Mouse (Mus musculus) G1E (cell line): ENCODE results near the gene Gm11237. TPM values are rescaled to one million over a fixed set of nuclear protein-coding genes. Genes with fewer than 3 reads are reported as not detected.
"Not testable (repeated sequence)": the region's sequence is repeated elsewhere in the genome, so short reads cannot be mapped to it uniquely, and the experiment has no call there.

Source experiments
- ATAC-seq: 2 replicates; pipeline ENCODE4 v1.8.0; 2016; ENCODE audit warnings: mild to moderate bottlenecking; ENCODE audit not compliant: insufficient number of reproducible peaks, poor library complexity, low FRiP score, severe bottlenecking; ENCODE audit errors: extremely low read depth
- DNase-seq: peaks from one replicate; pipeline ENCODE4 v3.0.0; 2012; ENCODE audit warnings: low spot score
- H3K27me3 ChIP-seq: 2 replicates; pipeline ENCODE4 v1.6.1; 2012; ENCODE audit warnings: mild to moderate bottlenecking, low read length, inconsistent platforms; ENCODE audit not compliant: insufficient read depth
- H3K36me3 ChIP-seq: replicated peaks from 2 replicates; pipeline ENCODE3; 2012; ENCODE audit warnings: mild to moderate bottlenecking, inconsistent platforms
- H3K4me1 ChIP-seq: 2 replicates; pipeline ENCODE4 v1.6.1; 2012; ENCODE audit warnings: low read depth, low read length, inconsistent platforms, mixed read lengths; ENCODE audit not compliant: insufficient read depth
- H3K4me3 ChIP-seq: 2 replicates; pipeline ENCODE4 v1.5.1; 2012; ENCODE audit warnings: low read depth, mild to moderate bottlenecking, inconsistent platforms, low read length, moderate library complexity, mixed read lengths
- H3K9me3 ChIP-seq: replicated peaks from 2 replicates; pipeline ENCODE4 v1.6.1; 2012; ENCODE audit warnings: inconsistent platforms
- CTCF ChIP-seq: IDR thresholded peaks from 2 replicates; pipeline ENCODE4 v1.5.1; 2012; ENCODE audit warnings: low read depth, low read length, inconsistent platforms, mixed read lengths
- GATA1 ChIP-seq: IDR thresholded peaks from 2 replicates; pipeline ENCODE4 v1.6.1; 2012; ENCODE audit warnings: borderline replicate concordance, low read length, inconsistent platforms, mixed read lengths
- GATA2 ChIP-seq: IDR thresholded peaks from 2 replicates; pipeline ENCODE4 v1.6.1; 2012; ENCODE audit warnings: low read depth, low read length, inconsistent platforms, borderline replicate concordance
- POLR2AphosphoS5 ChIP-seq: IDR thresholded peaks from 2 replicates; pipeline ENCODE4 v1.6.1; 2012; ENCODE audit warnings: low read depth, low read length, inconsistent platforms; ENCODE audit not compliant: insufficient replicate concordance
- TAL1 ChIP-seq: conservative IDR thresholded peaks from 2 replicates; pipeline ENCODE4 v1.6.1; 2012; ENCODE audit warnings: low read depth, low read length, inconsistent platforms, mixed read lengths
- polyA plus RNA-seq: library from polyadenylated mRNA; stranded (reverse); fragments of >175 nt; gene quantifications from 2 replicates; pipeline ENCODE4 v1.2.3, GENCODE M21; 2012
- total RNA-seq, 2 experiments: library from RNA; stranded (forward) in 1 of 2; stranded (reverse) in 1 of 2; fragments of 200-1000 nt in 1 of 2; fragments of >200 nt in 1 of 2; fragmentation: Nextera tagmentation in 1 of 2; gene quantifications; 2 replicates each; pipeline ENCODE4 v1.2.3; 2014 to 2017

Gm11237 gene
- total RNA-seq (2014; fragmentation: Nextera tagmentation) (not detected in 2 replicates), total RNA-seq (2017) (not detected in 2 replicates), polyA plus RNA-seq (not detected in 2 replicates)

GRCm38 (mm10) chr4:73622684-73623083, at the start of gene Gm11237:
Gene Gm11237 (plus strand): TSS chr4:73622984.
- not testable (repeated sequence) for H3K4me1 ChIP-seq, H3K36me3 ChIP-seq, H3K27me3 ChIP-seq, H3K4me3 ChIP-seq, H3K9me3 ChIP-seq, ATAC-seq, DNase-seq

DNA sequence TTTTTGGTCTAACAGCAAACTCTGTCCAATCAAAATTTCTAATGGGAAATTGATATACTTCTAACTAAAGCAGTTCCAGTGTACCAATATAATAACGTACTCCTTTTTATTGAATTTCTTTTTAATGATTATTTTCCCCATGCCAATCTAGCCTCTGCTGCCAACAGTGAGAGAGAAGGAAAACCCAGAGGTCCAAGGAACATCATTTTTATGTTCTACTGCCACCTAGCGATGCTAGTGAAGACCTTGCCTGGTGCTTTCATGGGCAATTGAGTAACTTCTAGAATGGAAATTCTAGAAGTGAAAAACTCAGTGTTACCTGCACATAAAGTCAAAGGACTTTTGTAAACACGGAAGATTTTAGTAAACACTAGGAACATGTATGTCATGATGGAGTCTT, 23.5 kb upstream of the Gm11237 start:
- DNase-seq (no peak), ATAC-seq (no peak)
- TF ChIP-seq GATA1 = no peak
- TF ChIP-seq CTCF = no peak
- no peak for TF ChIP-seq GATA2
- no peak for TF ChIP-seq TAL1
- TF ChIP-seq POLR2AphosphoS5 = no peak
- Histone ChIP-seq H3K4me3 (no peak overlapping the region), H3K4me1 (no peaks in the 10 kb centered on the region), H3K36me3 (no peaks in the 10 kb centered on the region), H3K9me3 (peaks cover 9% of the 10 kb centered on the region; the same call in 1 of the 2 replicates), H3K27me3 (no peaks in the 10 kb centered on the region)

- H3K4me1 ChIP-seq, H3K9me3 ChIP-seq, H3K36me3 ChIP-seq, H3K27me3 ChIP-seq, DNase-seq, H3K4me3 ChIP-seq, ATAC-seq: not testable (repeated sequence)
Observed at GRCm38 (mm10) chr4:73607581-73607980, 15.2 kb upstream of the Gm11237 start, which contains the start of gene Gm11238. Gene Gm11238 (plus strand): TSS chr4:73607881.

DNA sequence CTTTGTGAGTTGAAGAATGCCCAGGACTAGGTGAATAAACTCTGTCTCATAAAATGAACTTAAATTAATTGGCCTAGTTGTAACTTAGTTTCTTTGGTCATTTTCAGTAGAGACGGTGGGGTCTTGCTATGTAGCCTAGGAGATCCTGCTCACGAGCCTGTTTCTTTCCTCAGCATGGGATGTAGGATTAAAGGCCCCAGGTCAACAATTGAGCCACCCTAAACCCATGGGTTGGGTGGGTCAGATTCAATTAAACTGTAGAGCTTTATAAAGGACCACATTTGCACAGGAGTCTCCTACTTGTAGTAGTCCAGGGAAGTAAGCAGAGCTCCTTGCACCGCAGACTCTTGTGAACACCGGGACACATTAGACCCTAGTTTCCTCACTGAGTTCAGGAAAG, 15.0 kb downstream of the Gm11237 start, which contains the start of gene Gm11236:
Gm11236 (plus strand) TSS at position 301 of the 400 bp plus-strand sequence.
- not testable (repeated sequence) for H3K4me1 ChIP-seq, ATAC-seq, H3K27me3 ChIP-seq, DNase-seq, H3K4me3 ChIP-seq, H3K9me3 ChIP-seq, H3K36me3 ChIP-seq

GRCm38 (mm10) chr4:73661864-73662263, 39.1 kb downstream of the Gm11237 start:
- H3K4me3 ChIP-seq, H3K9me3 ChIP-seq, ATAC-seq, H3K4me1 ChIP-seq, DNase-seq, H3K36me3 ChIP-seq, H3K27me3 ChIP-seq: not testable (repeated sequence)

DNA sequence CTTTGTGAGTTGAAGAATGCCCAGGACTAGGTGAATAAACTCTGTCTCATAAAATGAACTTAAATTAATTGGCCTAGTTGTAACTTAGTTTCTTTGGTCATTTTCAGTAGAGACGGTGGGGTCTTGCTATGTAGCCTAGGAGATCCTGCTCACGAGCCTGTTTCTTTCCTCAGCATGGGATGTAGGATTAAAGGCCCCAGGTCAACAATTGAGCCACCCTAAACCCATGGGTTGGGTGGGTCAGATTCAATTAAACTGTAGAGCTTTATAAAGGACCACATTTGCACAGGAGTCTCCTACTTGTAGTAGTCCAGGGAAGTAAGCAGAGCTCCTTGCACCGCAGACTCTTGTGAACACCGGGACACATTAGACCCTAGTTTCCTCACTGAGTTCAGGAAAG, 45.3 kb downstream of the Gm11237 start, which contains the start of gene Gm11239:
Gm11239 (plus strand) TSS at position 301 of the 400 bp plus-strand sequence.
- H3K36me3 ChIP-seq, H3K4me3 ChIP-seq, H3K9me3 ChIP-seq, H3K4me1 ChIP-seq, H3K27me3 ChIP-seq, ATAC-seq, DNase-seq: not testable (repeated sequence)

Other genes with a start within 250 kb of the Gm11237 start
- gene Gm11487, start 217.9 kb upstream of the Gm11237 start, total RNA-seq (2014; fragmentation: Nextera tagmentation) = not detected in 2 replicates
- not detected in 2 replicates for gene Gm11487, start 217.9 kb upstream of the Gm11237 start, total RNA-seq (2017)
- not detected in 2 replicates for gene Gm11487, start 217.9 kb upstream of the Gm11237 start, polyA plus RNA-seq
- not detected in 2 replicates for gene Gm11238, start 15.1 kb upstream of the Gm11237 start, total RNA-seq (2014; fragmentation: Nextera tagmentation)
- not detected in 2 replicates for gene Gm11238, start 15.1 kb upstream of the Gm11237 start, total RNA-seq (2017)
- gene Gm11238, start 15.1 kb upstream of the Gm11237 start, polyA plus RNA-seq = not detected in 2 replicates
- not detected in 2 replicates for gene Gm11236, start 15.1 kb downstream of the Gm11237 start, total RNA-seq (2014; fragmentation: Nextera tagmentation)
- not detected in 2 replicates for gene Gm11236, start 15.1 kb downstream of the Gm11237 start, total RNA-seq (2017)
- gene Gm11236, start 15.1 kb downstream of the Gm11237 start, polyA plus RNA-seq = not detected in 2 replicates
- not detected in 2 replicates for gene Gm11239, start 45.4 kb downstream of the Gm11237 start, total RNA-seq (2014; fragmentation: Nextera tagmentation)
- gene Gm11239, start 45.4 kb downstream of the Gm11237 start, total RNA-seq (2017) = 0.27 TPM in 1 of 2 replicates, not detected in the other
- gene Gm11239, start 45.4 kb downstream of the Gm11237 start, polyA plus RNA-seq = not detected in 2 replicates
- gene Gm428, start 60.5 kb downstream of the Gm11237 start, total RNA-seq (2014; fragmentation: Nextera tagmentation) = not detected in 2 replicates
- 0.27 and 0.41 TPM in 2 replicates for gene Gm428, start 60.5 kb downstream of the Gm11237 start, total RNA-seq (2017)
- not detected in 2 replicates for gene Gm428, start 60.5 kb downstream of the Gm11237 start, polyA plus RNA-seq
- gene Rasef, start 168.0 kb downstream of the Gm11237 start, total RNA-seq (2014; fragmentation: Nextera tagmentation) = not detected in 2 replicates
- gene Rasef, start 168.0 kb downstream of the Gm11237 start, total RNA-seq (2017) = 0.05 TPM in 1 of 2 replicates, not detected in the other
- not detected in 2 replicates for gene Rasef, start 168.0 kb downstream of the Gm11237 start, polyA plus RNA-seq